Mouse (Mus musculus) hindbrain, embryonic 14.5 days (tissue): Measurements from ENCODE around the gene Rsph14. TPM values are rescaled to one million over a fixed set of nuclear protein-coding genes. Genes with fewer than 3 reads are reported as not detected.

Experiments
- ATAC-seq: fragments of 200-750 bp; cut with Nextera tagmentation; 2 replicates; pipeline ENCODE4 v1.8.0; 2017; ENCODE audit warnings: moderate number of reproducible peaks, mild to moderate bottlenecking, moderate TSS enrichment, moderate library complexity; ENCODE audit not compliant: low FRiP score
- DNase-seq: peaks from one replicate; pipeline ENCODE4 v3.0.0-alpha.2; 2015; ENCODE audit warnings: low spot score
- H3K27ac ChIP-seq: fragments of 300-500 bp; sonication (generic); 2 replicates; pipeline ENCODE4 v1.5.1; 2014; ENCODE audit warnings: mild to moderate bottlenecking, moderate library complexity
- H3K27me3 ChIP-seq: fragments of 300-500 bp; sonication (generic); 2 replicates; pipeline ENCODE4 v1.6.1; 2014; ENCODE audit warnings: mild to moderate bottlenecking, low read length, mixed read lengths; ENCODE audit not compliant: control insufficient read depth, insufficient read depth
- H3K36me3 ChIP-seq: fragments of 300-500 bp; sonication (generic); replicated peaks from 2 replicates; pipeline ENCODE4 v1.6.1; 2014; ENCODE audit not compliant: control insufficient read depth, insufficient read depth
- H3K4me1 ChIP-seq: fragments of 300-500 bp; sonication (generic); replicated peaks from 2 replicates; pipeline ENCODE4 v1.6.1; 2014; ENCODE audit warnings: antibody characterized with exemption, low read length, mixed read lengths; ENCODE audit not compliant: control insufficient read depth, insufficient read depth
- H3K4me2 ChIP-seq: fragments of 300-500 bp; sonication (generic); replicated peaks from 2 replicates; pipeline ENCODE4 v1.6.1; 2014; ENCODE audit warnings: mild to moderate bottlenecking, moderate library complexity
- H3K4me3 ChIP-seq: fragments of 300-500 bp; sonication (generic); replicated peaks from 2 replicates; pipeline ENCODE4 v1.5.1; 2014; ENCODE audit warnings: mild to moderate bottlenecking, low read length
- H3K9ac ChIP-seq: fragments of 300-500 bp; sonication (generic); 2 replicates; pipeline ENCODE4 v1.6.1; 2014
- H3K9me3 ChIP-seq: fragments of 300-500 bp; sonication (generic); 2 replicates; pipeline ENCODE4 v1.6.1; 2016; ENCODE audit warnings: low read length; ENCODE audit not compliant: control insufficient read depth
- WGBS: fragments of 180-500 bp; shearing (Covaris S2); extraction: QIAGEN DNeasy Blood & Tissue Kit; methylation state at CpG from one replicate; pipeline ENCODE4 v1.1.7; 2014; 5-methylcytosine and 5-hydroxymethylcytosine counted together
- polyA plus RNA-seq: library from polyadenylated mRNA; unstranded; fragments of >200 nt; fragmentation: Nextera tagmentation; extraction: Ambion mirVana; gene quantifications from 2 replicates; pipeline ENCODE4 v1.2.1, GENCODE M21; 2014

Rsph14 gene
- polyA plus RNA-seq, 1 experiment from 2014 or later: 0.50 TPM

GRCm38 (mm10) chr10:74934521-74934920, 97.9 kb downstream of the Rsph14 start:
- Histone ChIP-seq H3K4me3 (no peak overlapping the region), H3K4me1 (no peaks in the 10 kb centered on the region), H3K36me3 (no peaks in the 10 kb centered on the region), H3K9me3 (no peaks in the 10 kb centered on the region), H3K9ac (no peak overlapping the region), H3K4me2 (no peak overlapping the region), H3K27ac (no peak overlapping the region), H3K27me3 (no peaks in the 10 kb centered on the region)
- DNase-seq (no peak), ATAC-seq (no peak)
- WGBS: 84% methylated on average over 12 of the region's 12 CpGs

- H3K4me1 ChIP-seq: no peaks in the 10 kb centered on the region
- H3K27me3 ChIP-seq: no peaks in the 10 kb centered on the region
- no peak for ATAC-seq
- no peak for DNase-seq
- no peak overlapping the region for H3K27ac ChIP-seq
- 78% methylated on average over 19 of the region's 19 CpGs for WGBS
- no peak overlapping the region for H3K4me2 ChIP-seq
- H3K4me3 ChIP-seq: no peak overlapping the region
- no peaks in the 10 kb centered on the region for H3K9me3 ChIP-seq
- H3K9ac ChIP-seq: no peak overlapping the region
- no peaks in the 10 kb centered on the region for H3K36me3 ChIP-seq
Measured at GRCm38 (mm10) chr10:74933548-74934190, 98.7 kb downstream of the Rsph14 start.

- ATAC-seq: no peak
- no peaks in the 10 kb centered on the region for H3K4me1 ChIP-seq
- DNase-seq: no peak
- no peaks in the 10 kb centered on the region for H3K27me3 ChIP-seq
- H3K27ac ChIP-seq: no peak overlapping the region
- H3K4me3 ChIP-seq: no peak overlapping the region
- H3K9ac ChIP-seq: no peak overlapping the region
- no peaks in the 10 kb centered on the region for H3K9me3 ChIP-seq
- H3K4me2 ChIP-seq: no peak overlapping the region
- H3K36me3 ChIP-seq: no peaks in the 10 kb centered on the region
- 87% methylated on average over 6 of the region's 6 CpGs for WGBS
Measured at GRCm38 (mm10) chr10:74932487-74932886, 99.9 kb downstream of the Rsph14 start.

GRCm38 (mm10) chr10:74931631-74932030, 100.8 kb downstream of the Rsph14 start:
- no peak overlapping the region for H3K27ac ChIP-seq
- no peaks in the 10 kb centered on the region for H3K27me3 ChIP-seq
- no peak overlapping the region for H3K4me2 ChIP-seq
- ATAC-seq (no peak), DNase-seq (no peak)
- H3K36me3 ChIP-seq: no peaks in the 10 kb centered on the region
- no peak overlapping the region for H3K4me3 ChIP-seq
- no peak overlapping the region for H3K9ac ChIP-seq
- no peaks in the 10 kb centered on the region for H3K9me3 ChIP-seq
- 88% methylated on average over 6 of the region's 6 CpGs for WGBS
- no peaks in the 10 kb centered on the region for H3K4me1 ChIP-seq

- Histone ChIP-seq H3K4me1 (0 out of 2 replicates have a peak, but pooled peaks cover under 1% of the 10 kb centered on the region), H3K27me3 (no peaks in the 10 kb centered on the region), H3K27ac (no peak overlapping the region), H3K9me3 (no peaks in the 10 kb centered on the region), H3K36me3 (no peaks in the 10 kb centered on the region), H3K4me2 (no peak overlapping the region), H3K9ac (no peak overlapping the region), H3K4me3 (no peak overlapping the region)
- 80% methylated on average over 3 of the region's 3 CpGs for WGBS
- DNase-seq (no peak), ATAC-seq (no peak)
Measured at GRCm38 (mm10) chr10:74930541-74930940, 101.8 kb downstream of the Rsph14 start.

GRCm38 (mm10) chr10:74929578-74929977, 102.8 kb downstream of the Rsph14 start:
- H3K4me3 ChIP-seq: no peak overlapping the region
- no peak overlapping the region for H3K9ac ChIP-seq
- no peaks in the 10 kb centered on the region for H3K27me3 ChIP-seq
- H3K4me2 ChIP-seq: no peak overlapping the region
- ATAC-seq: no peak
- H3K27ac ChIP-seq: no peak overlapping the region
- 0 out of 2 replicates have a peak, but pooled peaks cover 5% of the 10 kb centered on the region for H3K4me1 ChIP-seq
- no peaks in the 10 kb centered on the region for H3K36me3 ChIP-seq
- WGBS: 80% methylated on average over 6 of the region's 6 CpGs
- DNase-seq: no peak
- no peaks in the 10 kb centered on the region for H3K9me3 ChIP-seq

- Histone ChIP-seq H3K9me3 (no peaks in the 10 kb centered on the region), H3K27ac (no peak overlapping the region), H3K4me1 (0 out of 2 replicates have a peak, but pooled peaks cover 5% of the 10 kb centered on the region), H3K4me2 (no peak overlapping the region), H3K36me3 (no peaks in the 10 kb centered on the region), H3K4me3 (no peak overlapping the region), H3K27me3 (no peaks in the 10 kb centered on the region), H3K9ac (no peak overlapping the region)
- 81% methylated on average over 7 of the region's 7 CpGs for WGBS
- ATAC-seq (no peak), DNase-seq (no peak)
Measured at GRCm38 (mm10) chr10:74928276-74928675, 104.1 kb downstream of the Rsph14 start.

- Histone ChIP-seq H3K27me3 (no peaks in the 10 kb centered on the region), H3K4me3 (peak overlapping the region; percentile 12; the same call in 1 of the 2 replicates)
- ATAC-seq: no peak; the same call in 1 of the 2 replicates
Measured at GRCm38 (mm10) chr10:74925324-74925723, 107.1 kb downstream of the Rsph14 start.

GRCm38 (mm10) chr10:74924274-74924673, 108.1 kb downstream of the Rsph14 start:
- H3K27me3 ChIP-seq: no peaks in the 10 kb centered on the region
- H3K4me3 ChIP-seq: no peak overlapping the region
- no peak for ATAC-seq
- no peak for DNase-seq
- H3K9ac ChIP-seq: no peak overlapping the region
- H3K9me3 ChIP-seq: no peaks in the 10 kb centered on the region
- 94% methylated on average over 14 of the region's 14 CpGs for WGBS
- H3K4me1 ChIP-seq: 0 out of 2 replicates have a peak, but pooled peaks cover 5% of the 10 kb centered on the region
- no peak overlapping the region for H3K4me2 ChIP-seq
- H3K36me3 ChIP-seq: no peaks in the 10 kb centered on the region
- no peak overlapping the region for H3K27ac ChIP-seq

More at GRCm38 (mm10) chr10:74925324-74925723, 107.1 kb downstream of the Rsph14 start:
- H3K4me2 ChIP-seq: peak overlapping the region; percentile 55
- no peak overlapping the region for H3K9ac ChIP-seq
- H3K9me3 ChIP-seq: no peaks in the 10 kb centered on the region
- no peak overlapping the region for H3K27ac ChIP-seq
- 0 out of 2 replicates have a peak, but pooled peaks cover 5% of the 10 kb centered on the region for H3K4me1 ChIP-seq
- no peaks in the 10 kb centered on the region for H3K36me3 ChIP-seq
- 18% methylated on average over 21 of the region's 21 CpGs for WGBS
- DNase-seq: peak; percentile 71
